Mouse (Mus musculus) B cell, adult 62 days (primary cell): Measurements from ENCODE around the gene Necab2. TPM values are rescaled to one million over a fixed set of nuclear protein-coding genes. Genes with fewer than 3 reads are reported as not detected.

ENCODE experiments used
- total RNA-seq: library from RNA; stranded (reverse); gene quantifications from 4 replicates; pipeline ENCODE4 v1.2.4, GENCODE M21; 2023

Necab2 gene
- not detected in 4 replicates for total RNA-seq

GRCm38 (mm10) chr8:119446211-119446989 is at the start of gene Necab2:
Necab2 (plus strand) TSS chr8:119446719.

DNA sequence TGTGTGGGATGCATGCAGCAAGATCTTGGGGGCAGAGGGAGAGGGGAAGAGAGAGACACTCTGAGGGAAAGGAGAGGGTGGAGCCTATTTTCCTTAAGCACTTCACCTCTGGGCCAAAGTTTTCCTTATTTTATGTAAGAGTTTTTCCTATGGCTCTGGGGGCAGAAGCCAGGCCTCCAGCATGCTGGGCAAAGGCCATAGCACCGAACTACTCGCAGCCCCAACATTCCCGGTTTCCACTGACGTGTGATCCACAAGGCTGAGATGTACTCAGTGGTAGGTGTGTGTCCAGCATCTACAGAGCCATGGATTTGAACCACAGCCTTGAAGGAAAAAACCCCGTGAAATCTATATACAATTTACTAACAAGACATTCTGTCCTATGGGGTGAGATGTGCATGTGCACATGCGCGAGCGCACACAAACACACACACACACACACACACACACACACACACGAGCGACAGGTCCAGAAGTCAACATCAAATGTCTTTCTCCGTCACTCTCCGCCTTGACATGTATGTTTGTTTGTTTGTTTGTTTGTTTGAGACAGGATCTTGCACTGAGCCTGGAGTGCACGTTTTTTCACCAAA is 12.8 kb upstream of the Necab2 start, which contains the start of gene Osgin1:
Gene Osgin1 (plus strand): TSS at position 543 of the 593 bp plus-strand sequence.

GRCm38 (mm10) chr8:119501598-119501997 is 55.1 kb downstream of the Necab2 start, which contains the start of gene Slc38a8:
Slc38a8 (minus strand) TSS chr8:119501698.

Other genes with a start within 250 kb of the Necab2 start
- gene Hsbp1, start 102.2 kb upstream of the Necab2 start, total RNA-seq: 60.6 to 77.1 TPM (median 73.1 TPM) in 4 replicates
- 15.5 to 18.2 TPM (median 16.2 TPM) in 4 replicates for gene Mlycd, start 51.8 kb upstream of the Necab2 start, total RNA-seq
- gene Osgin1, start 12.6 kb upstream of the Necab2 start, total RNA-seq: 11.4 to 16.9 TPM (median 13.5 TPM) in 4 replicates
- gene Slc38a8, start 55.0 kb downstream of the Necab2 start, total RNA-seq: 0.47 to 1.1 TPM (median 0.85 TPM) in 4 replicates
- 116 to 135 TPM (median 122 TPM) in 4 replicates for gene Mbtps1, start 112.0 kb downstream of the Necab2 start, total RNA-seq
- gene Hsdl1, start 128.5 kb downstream of the Necab2 start, total RNA-seq: 37.6 to 54.8 TPM (median 41.5 TPM) in 4 replicates
- not detected in 4 replicates for gene Dnaaf1, start 128.5 kb downstream of the Necab2 start, total RNA-seq
- gene Taf1c, start 158.5 kb downstream of the Necab2 start, total RNA-seq: 18.6 to 21.2 TPM (median 18.9 TPM) in 4 replicates
- not detected in 4 replicates for gene Adad2, start 166.0 kb downstream of the Necab2 start, total RNA-seq
- not detected in 4 replicates for gene Kcng4, start 189.0 kb downstream of the Necab2 start, total RNA-seq
- gene Wfdc1, start 219.6 kb downstream of the Necab2 start, total RNA-seq: not detected in 4 replicates